Mouse (Mus musculus): ENCODE data around the gene Dhfr. TPM values are rescaled to one million over a fixed set of nuclear protein-coding genes. Genes with fewer than 3 reads are reported as not detected.

The Dhfr gene
- 1 to 10 TPM; 2.0 to 2.7 TPM for total RNA-seq (2021)
- long read RNA-seq, experiment 1, full-length matches to known transcripts: 2 of 3 reads
- long read RNA-seq, experiment 1, partial matches to known transcripts: 0 of 3 reads
- long read RNA-seq, experiment 1, other reads (novel, unspliced or antisense): 1 of 3 reads
- long read RNA-seq, experiment 2, full-length matches to known transcripts: 11 of 11 reads
- long read RNA-seq, experiment 2, partial matches to known transcripts: 0 of 11 reads
- long read RNA-seq, experiment 2, other reads (novel, unspliced or antisense): 0 of 11 reads

DNA sequence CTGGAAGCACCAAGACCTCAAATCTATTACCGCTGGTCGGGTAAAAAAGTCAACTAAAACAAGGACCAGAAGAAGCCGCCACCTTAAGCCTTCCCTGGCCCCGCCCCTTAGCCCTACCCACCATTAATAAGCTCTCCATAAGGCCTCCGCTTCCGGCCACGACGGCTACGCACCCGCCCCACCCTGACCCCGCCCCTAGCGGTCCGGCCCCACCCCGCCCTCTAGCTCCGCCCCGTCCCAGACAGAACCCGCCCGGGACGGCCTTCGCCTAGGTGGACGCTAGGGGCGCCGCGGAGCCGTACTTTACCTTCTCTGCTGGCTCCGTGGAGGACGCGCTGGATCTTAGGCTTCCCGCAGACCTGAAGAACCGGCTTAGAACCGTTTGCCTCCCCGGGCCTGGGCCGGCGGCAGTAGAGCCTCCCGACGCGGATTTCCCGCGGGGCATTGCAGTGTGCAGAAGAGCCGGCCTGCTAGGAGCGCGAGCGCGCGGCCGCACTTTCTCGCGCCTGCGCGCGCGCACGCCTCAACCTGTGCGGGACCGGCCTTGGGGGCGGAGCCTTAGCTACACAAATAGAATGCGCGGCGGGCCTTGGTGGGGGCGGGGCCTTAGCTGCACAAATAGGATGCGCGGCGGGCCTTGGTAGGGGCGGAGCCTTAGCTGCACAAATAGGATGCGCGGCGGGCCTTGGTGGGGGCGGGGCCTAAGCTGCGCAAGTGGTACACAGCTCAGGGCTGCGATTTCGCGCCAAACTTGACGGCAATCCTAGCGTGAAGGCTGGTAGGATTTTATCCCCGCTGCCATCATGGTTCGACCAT is at the start of gene Dhfr, which contains the start of gene Msh3:
Gene Dhfr, plus strand, starts transcription at position 271 of the 816 bp plus-strand sequence.
Gene Msh3, minus strand, starts transcription at position 548 of the 816 bp plus-strand sequence.
- DNase-seq (ENCODE audit: low spot score in 2 of 2): peak; percentile 96 to 98

DNA sequence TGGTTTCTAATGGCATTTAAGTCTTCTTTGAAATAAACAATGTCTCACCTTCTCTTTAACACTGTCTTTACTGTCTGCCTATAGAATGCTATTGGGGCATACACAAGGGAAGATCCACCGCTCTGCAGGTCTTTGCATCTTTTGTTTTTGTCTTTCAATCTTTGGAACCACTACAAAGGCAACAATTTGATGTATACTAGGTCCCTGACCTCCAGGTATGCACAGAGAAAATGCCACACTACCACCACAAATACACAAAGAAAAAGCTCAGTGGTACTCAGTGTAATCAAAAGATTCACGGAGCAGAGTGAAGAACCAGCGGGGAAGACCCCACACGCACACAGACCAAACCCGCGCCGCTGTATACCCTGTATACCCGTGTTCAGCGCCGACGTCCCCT is 48.8 kb upstream of the Dhfr start, which contains the start of gene Gm20379:
Gene Gm20379, plus strand, starts transcription at position 301 of the 400 bp plus-strand sequence.
- DNase-seq (ENCODE audit: low spot score in 2 of 2): no peak

DNA sequence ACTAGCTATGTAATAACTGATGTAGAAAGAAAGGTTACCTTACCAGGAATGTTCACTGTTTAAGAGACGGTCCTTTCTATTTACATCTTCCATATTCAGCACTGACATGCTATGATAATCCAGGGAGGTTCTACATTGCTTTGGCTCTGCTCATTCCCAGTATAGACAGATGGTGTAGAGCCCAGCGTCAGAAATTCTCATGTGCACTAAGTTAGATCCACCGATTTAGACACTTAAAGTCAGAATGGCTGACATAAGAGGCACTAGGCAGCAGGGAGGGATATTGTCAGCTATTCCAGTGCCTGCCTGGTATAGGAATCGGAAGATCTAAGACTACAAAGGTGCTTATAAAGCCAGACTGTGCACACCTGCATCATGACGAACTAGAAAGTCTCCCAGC is 39.9 kb upstream of the Dhfr start:
- no peak for DNase-seq (ENCODE audit: low spot score in 2 of 2)

DNA sequence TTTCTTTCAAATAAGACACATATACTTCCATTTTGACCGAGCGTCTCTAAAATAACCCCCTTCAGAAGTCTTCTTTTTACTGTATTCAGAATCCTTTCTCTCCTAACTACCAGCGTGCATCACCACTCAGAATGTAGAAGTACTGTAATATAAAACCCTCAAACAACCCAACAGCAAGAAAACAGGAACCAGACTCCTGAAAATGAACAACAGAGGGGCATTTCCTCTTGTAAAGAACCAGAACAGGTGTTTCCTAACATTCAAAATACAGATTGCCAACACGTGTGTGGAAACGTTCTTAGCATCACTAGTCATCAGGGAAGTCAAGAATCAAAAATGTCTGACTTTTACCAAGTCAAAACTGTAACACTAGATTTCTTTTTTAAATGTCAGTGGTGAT is 33.8 kb upstream of the Dhfr start:
- no peak for DNase-seq (ENCODE audit: low spot score in 2 of 2)

DNA sequence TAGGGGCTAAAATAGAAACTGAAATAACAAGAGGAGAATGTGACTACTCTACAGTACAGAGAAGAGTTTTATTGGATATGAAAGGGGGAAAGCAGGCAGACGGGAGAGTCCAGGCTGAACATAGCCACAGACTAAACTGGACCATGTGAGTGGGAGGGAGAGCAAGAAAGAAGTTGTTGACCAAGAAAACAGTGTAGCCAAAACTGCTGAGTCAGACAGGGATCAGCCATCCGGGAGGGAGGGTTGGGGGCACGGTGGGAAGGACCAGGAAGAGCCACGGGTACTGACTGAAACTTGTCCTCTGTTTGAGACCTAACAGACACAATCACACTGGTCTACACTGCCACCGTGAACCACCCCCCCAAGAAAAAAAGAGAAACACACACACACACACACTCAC is 28.5 kb upstream of the Dhfr start:
- no peak for DNase-seq (ENCODE audit: low spot score in 2 of 2)

DNA sequence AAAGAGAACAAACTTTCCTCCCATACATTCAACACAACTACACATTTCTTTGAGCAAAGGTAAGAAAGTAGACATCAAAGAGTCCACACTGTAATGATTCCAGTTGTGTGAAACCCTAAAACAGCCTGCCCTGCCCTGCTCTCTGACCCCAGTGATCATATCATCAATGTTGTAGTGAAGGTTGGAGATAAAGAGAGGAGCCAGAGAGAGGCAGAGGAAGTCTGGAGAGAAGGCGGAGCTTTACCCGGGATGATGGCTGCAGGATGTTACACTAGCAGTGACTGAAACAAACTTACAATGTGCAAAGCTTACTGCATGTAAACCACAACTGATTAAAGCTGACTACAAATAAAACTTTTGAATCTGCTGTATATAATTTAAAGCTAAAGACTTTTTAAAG is 26.5 kb upstream of the Dhfr start:
- DNase-seq (ENCODE audit: low spot score in 2 of 2): no peak

- no peak for DNase-seq (ENCODE audit: low spot score in 2 of 2)
Observed at GRCm38 (mm10) chr13:92330621-92331020, 23.9 kb upstream of the Dhfr start.

- DNase-seq (ENCODE audit: low spot score in 2 of 2): no peak
Observed at GRCm38 (mm10) chr13:92332103-92332879, 22.2 kb upstream of the Dhfr start.

GRCm38 (mm10) chr13:92336857-92337256 is 17.7 kb upstream of the Dhfr start:
- no peak for DNase-seq (ENCODE audit: low spot score in 2 of 2)

DNA sequence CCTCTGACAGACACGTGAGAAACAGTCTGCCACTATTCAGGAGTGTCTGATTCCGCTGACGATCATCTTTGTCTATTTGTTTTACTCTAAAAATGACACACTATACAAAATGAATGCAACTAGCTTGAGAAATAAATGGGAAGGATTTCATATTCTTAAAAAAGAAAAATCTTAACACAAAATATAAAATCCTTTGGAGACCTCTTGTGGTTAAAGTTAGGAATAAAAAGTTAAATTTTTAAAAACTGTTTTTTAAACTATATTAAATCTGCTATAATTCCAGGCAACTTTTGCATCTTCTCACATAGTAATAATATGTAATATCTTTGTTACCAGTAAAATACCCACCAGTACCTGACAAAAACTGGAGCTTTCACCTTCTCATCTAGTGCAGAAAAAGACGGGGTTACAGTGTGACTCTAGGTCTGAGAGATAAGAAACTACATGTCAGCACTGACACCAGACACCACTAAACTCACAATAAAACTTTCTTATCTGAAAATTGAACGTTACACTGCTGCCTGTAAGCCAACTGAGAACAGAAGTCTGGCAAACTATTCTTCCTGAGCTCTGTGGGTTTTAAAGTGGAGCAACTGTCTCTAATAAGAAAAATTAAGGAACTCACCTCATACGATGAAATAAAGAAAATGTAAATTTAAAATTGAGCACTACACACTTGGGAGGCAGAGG is 16.6 kb upstream of the Dhfr start:
- DNase-seq (ENCODE audit: low spot score in 2 of 2): no peak

GRCm38 (mm10) chr13:92339787-92340186 is 14.7 kb upstream of the Dhfr start:
- DNase-seq (ENCODE audit: low spot score in 2 of 2): no peak

DNA sequence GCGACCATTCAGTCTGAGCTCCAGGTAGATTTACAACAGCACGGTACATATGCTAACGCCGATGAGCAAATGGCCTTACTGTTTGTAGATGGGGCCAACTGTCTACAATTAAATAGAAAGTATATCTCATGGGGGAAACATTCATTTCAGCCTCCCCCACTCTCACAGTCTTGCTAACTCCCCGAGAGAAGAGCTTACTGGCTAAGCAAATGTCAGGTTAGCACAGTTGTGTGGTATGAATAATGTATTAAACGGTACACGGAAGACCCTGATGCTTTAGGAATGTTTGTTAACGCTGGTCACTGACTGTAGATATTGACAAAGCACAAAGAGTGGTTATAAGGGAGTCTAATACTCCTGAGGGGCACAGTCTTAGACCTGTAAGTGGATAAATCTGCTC is 10.5 kb upstream of the Dhfr start:
- no peak for DNase-seq (ENCODE audit: low spot score in 2 of 2)

- no peak for DNase-seq (ENCODE audit: low spot score in 2 of 2)
Observed at GRCm38 (mm10) chr13:92346338-92346737, 8.2 kb upstream of the Dhfr start.

GRCm38 (mm10) chr13:92351100-92351499 is 3.4 kb upstream of the Dhfr start:
- DNase-seq (ENCODE audit: low spot score in 2 of 2): no peak

- no peak for DNase-seq (ENCODE audit: low spot score in 2 of 2)
Observed at GRCm38 (mm10) chr13:92353956-92354355, 570 bp upstream of the Dhfr start.

GRCm38 (mm10) chr13:92355272-92355643 is 732 bp downstream of the Dhfr start:
- no peak for DNase-seq (ENCODE audit: low spot score in 2 of 2)

DNA sequence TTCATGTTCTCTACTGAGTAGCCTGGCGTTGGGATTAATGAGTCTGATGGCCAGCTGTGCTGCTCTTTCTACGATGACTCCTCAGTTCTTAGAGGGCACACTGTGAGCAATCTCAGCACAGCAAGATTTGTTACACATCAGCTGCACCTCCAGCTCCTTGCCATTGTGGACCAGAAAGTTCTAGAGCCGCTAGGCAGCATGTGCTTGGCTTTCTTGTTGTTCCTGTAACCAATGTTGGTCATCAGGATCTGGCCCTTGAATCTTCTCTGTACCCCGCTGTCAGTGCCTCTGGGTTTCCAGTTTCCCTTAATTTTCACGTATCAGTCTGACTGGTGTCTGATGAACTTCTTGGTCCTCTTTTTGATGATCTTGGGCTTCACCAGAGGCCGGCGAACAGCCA is 1.9 kb downstream of the Dhfr start:
- DNase-seq (ENCODE audit: low spot score in 2 of 2): no peak

- no peak for DNase-seq (ENCODE audit: low spot score in 2 of 2)
Observed at GRCm38 (mm10) chr13:92357644-92358043, 3.1 kb downstream of the Dhfr start.

DNA sequence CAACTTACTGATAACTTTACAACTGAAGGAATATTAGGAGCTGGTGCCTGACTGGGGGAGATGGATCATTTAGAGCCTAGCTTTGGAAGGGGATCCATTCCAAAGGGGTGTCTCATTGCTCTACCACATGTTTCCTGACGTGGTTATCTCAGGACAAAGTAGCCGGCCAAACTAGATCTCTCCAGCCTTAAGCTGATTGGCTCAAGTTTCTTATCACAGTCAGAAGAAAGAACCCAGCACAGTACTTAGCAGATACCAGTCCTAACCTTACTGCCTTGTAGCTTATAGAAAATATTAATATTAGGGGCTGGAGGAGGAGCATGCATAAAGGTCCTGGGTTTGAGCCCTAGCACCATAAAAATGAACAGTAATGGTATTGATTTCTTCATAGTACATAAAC is 7.1 kb downstream of the Dhfr start:
- no peak for DNase-seq (ENCODE audit: low spot score in 2 of 2)

- no peak for DNase-seq (ENCODE audit: low spot score in 2 of 2)
Observed at GRCm38 (mm10) chr13:92365312-92365711, 10.8 kb downstream of the Dhfr start.

- DNase-seq (ENCODE audit: low spot score in 2 of 2): no peak
Observed at GRCm38 (mm10) chr13:92370811-92371210, 16.3 kb downstream of the Dhfr start.
